Mouse (Mus musculus) neural tube, embryonic 11.5 days (tissue): ENCODE data around the gene Rasgrf1. TPM values are rescaled to one million over a fixed set of nuclear protein-coding genes. Genes with fewer than 3 reads are reported as not detected.

Experiments used
- ATAC-seq: fragments of 200-750 bp; cut with Nextera tagmentation; 2 replicates; pipeline ENCODE4 v1.8.0; 2017; ENCODE audit warnings: moderate number of reproducible peaks, mild to moderate bottlenecking, moderate TSS enrichment, moderate library complexity; ENCODE audit not compliant: insufficient read depth, low FRiP score, low TSS enrichment
- DNase-seq: peaks from one replicate; pipeline ENCODE4 v3.0.0-alpha.2; 2015; ENCODE audit warnings: low spot score
- H3K27ac ChIP-seq: fragments of 300-500 bp; sonication (generic); 2 replicates; pipeline ENCODE4 v1.5.1; 2014; ENCODE audit warnings: low read depth, mild to moderate bottlenecking, low read length
- H3K27me3 ChIP-seq: fragments of 300-500 bp; sonication (generic); 2 replicates; pipeline ENCODE4 v1.6.1; 2014; ENCODE audit warnings: mild to moderate bottlenecking, low read length, mixed read lengths; ENCODE audit not compliant: control insufficient read depth, insufficient read depth
- H3K36me3 ChIP-seq: fragments of 300-500 bp; sonication (generic); 2 replicates; pipeline ENCODE4 v1.6.1; 2014; ENCODE audit warnings: mild to moderate bottlenecking, low read length, moderate library complexity, mixed read lengths; ENCODE audit not compliant: control insufficient read depth, insufficient read depth
- H3K4me1 ChIP-seq: fragments of 300-500 bp; sonication (generic); 2 replicates; pipeline ENCODE4 v1.6.1; 2014; ENCODE audit warnings: low read length, mixed read lengths; ENCODE audit not compliant: control insufficient read depth, insufficient read depth
- H3K4me2 ChIP-seq: fragments of 300-500 bp; sonication (generic); 2 replicates; pipeline ENCODE4 v1.6.1; 2014; ENCODE audit warnings: low read depth, mild to moderate bottlenecking, moderate library complexity
- H3K4me3 ChIP-seq: fragments of 300-500 bp; sonication (generic); 2 replicates; pipeline ENCODE4 v1.5.1; 2014; ENCODE audit warnings: low read depth, low read length
- H3K9ac ChIP-seq: fragments of 300-500 bp; sonication (generic); 2 replicates; pipeline ENCODE4 v1.6.1; 2014; ENCODE audit warnings: mild to moderate bottlenecking, low read length
- H3K9me3 ChIP-seq: fragments of 300-500 bp; sonication (generic); 2 replicates; pipeline ENCODE4 v1.6.1; 2016; ENCODE audit warnings: low read length; ENCODE audit not compliant: control insufficient read depth
- WGBS: fragments of 180-500 bp; shearing (Covaris S2); extraction: QIAGEN DNeasy Blood & Tissue Kit; methylation state at CpG from one replicate; pipeline ENCODE4 v1.1.7; 2014; 5-methylcytosine and 5-hydroxymethylcytosine counted together
- polyA plus RNA-seq: library from polyadenylated mRNA; unstranded; fragments of >200 nt; fragmentation: Nextera tagmentation; extraction: Ambion mirVana; gene quantifications from 2 replicates; pipeline ENCODE4 v1.2.1, GENCODE M21; 2014

Rasgrf1 gene
- polyA plus RNA-seq, 1 experiment from 2014 or later = not detected

GRCm38 (mm10) chr9:89892540-89893188, 17.0 kb upstream of the Rasgrf1 start:
- H3K36me3 ChIP-seq = no peaks in the 10 kb centered on the region
- H3K27ac ChIP-seq = no peak overlapping the region
- no peak overlapping the region for H3K4me3 ChIP-seq
- H3K27me3 ChIP-seq = no peaks in the 10 kb centered on the region
- no peak overlapping the region for H3K4me2 ChIP-seq
- no peak for ATAC-seq
- 91% methylated on average over 5 of the region's 5 CpGs for WGBS
- no peaks in the 10 kb centered on the region for H3K4me1 ChIP-seq
- H3K9me3 ChIP-seq = no peaks in the 10 kb centered on the region
- no peak for DNase-seq
- H3K9ac ChIP-seq = no peak overlapping the region

- Histone ChIP-seq H3K4me1 (no peaks in the 10 kb centered on the region), H3K9me3 (no peaks in the 10 kb centered on the region), H3K4me3 (no peak overlapping the region), H3K36me3 (no peaks in the 10 kb centered on the region), H3K4me2 (no peak overlapping the region), H3K27me3 (0 out of 2 replicates have a peak, but pooled peaks cover 2% of the 10 kb centered on the region), H3K27ac (no peak overlapping the region), H3K9ac (no peak overlapping the region)
- ATAC-seq = no peak
- no peak for DNase-seq
- WGBS = 29% methylated on average over 14 of the region's 14 CpGs
These were observed 9.4 kb upstream of the Rasgrf1 start for GRCm38 (mm10) chr9:89900111-89900824.

GRCm38 (mm10) chr9:89901184-89901583, 8.5 kb upstream of the Rasgrf1 start:
- Histone ChIP-seq H3K4me2 (no peak overlapping the region), H3K27ac (no peak overlapping the region), H3K27me3 (peaks cover 7% of the 10 kb centered on the region; the same call in 1 of the 2 replicates), H3K4me3 (no peak overlapping the region), H3K36me3 (no peaks in the 10 kb centered on the region), H3K4me1 (no peaks in the 10 kb centered on the region), H3K9ac (no peak overlapping the region), H3K9me3 (no peaks in the 10 kb centered on the region)
- DNase-seq (no peak), ATAC-seq (no peak)
- WGBS = 88% methylated on average over 4 of the region's 4 CpGs

- Histone ChIP-seq H3K4me3 (no peak overlapping the region), H3K36me3 (no peaks in the 10 kb centered on the region), H3K9me3 (no peaks in the 10 kb centered on the region), H3K9ac (no peak overlapping the region), H3K4me1 (no peaks in the 10 kb centered on the region), H3K27me3 (peaks cover 23% of the 10 kb centered on the region), H3K4me2 (no peak overlapping the region), H3K27ac (no peak overlapping the region)
- DNase-seq (no peak), ATAC-seq (no peak)
- 85% methylated on average over 2 of the region's 2 CpGs for WGBS
These were observed 6.9 kb upstream of the Rasgrf1 start for GRCm38 (mm10) chr9:89902813-89903212.

GRCm38 (mm10) chr9:89906645-89907044, 3.1 kb upstream of the Rasgrf1 start:
- ATAC-seq (no peak), DNase-seq (no peak)
- no peaks in the 10 kb centered on the region for H3K9me3 ChIP-seq
- no peak overlapping the region for H3K9ac ChIP-seq
- no peak overlapping the region for H3K4me3 ChIP-seq
- H3K4me2 ChIP-seq = no peak overlapping the region
- no peak overlapping the region for H3K27ac ChIP-seq
- H3K4me1 ChIP-seq = peaks cover 4% of the 10 kb centered on the region
- peaks cover 61% of the 10 kb centered on the region for H3K27me3 ChIP-seq
- no peaks in the 10 kb centered on the region for H3K36me3 ChIP-seq

GRCm38 (mm10) chr9:89907941-89908340, 1.8 kb upstream of the Rasgrf1 start:
- DNase-seq (no peak), ATAC-seq (no peak)
- H3K9ac ChIP-seq = no peak overlapping the region
- H3K27ac ChIP-seq = no peak overlapping the region
- H3K4me3 ChIP-seq = no peak overlapping the region
- no peak overlapping the region for H3K4me2 ChIP-seq
- H3K36me3 ChIP-seq = no peaks in the 10 kb centered on the region
- peaks cover 72% of the 10 kb centered on the region for H3K27me3 ChIP-seq
- H3K4me1 ChIP-seq = peaks cover 4% of the 10 kb centered on the region
- H3K9me3 ChIP-seq = no peaks in the 10 kb centered on the region

GRCm38 (mm10) chr9:89908601-89909000, 1.1 kb upstream of the Rasgrf1 start:
- peaks cover 76% of the 10 kb centered on the region for H3K27me3 ChIP-seq
- WGBS = under 1% methylated on average over 33 of the region's 33 CpGs
- H3K9me3 ChIP-seq = no peaks in the 10 kb centered on the region
- no peaks in the 10 kb centered on the region for H3K36me3 ChIP-seq
- peak; percentile 59 for DNase-seq
- ATAC-seq = no peak
- no peak overlapping the region for H3K27ac ChIP-seq
- H3K4me1 ChIP-seq = peaks cover 4% of the 10 kb centered on the region
- peak overlapping the region; percentile 84 for H3K4me2 ChIP-seq
- 0 out of 2 replicates have a peak overlapping the region, but pooled peaks have one; percentile 20 for H3K9ac ChIP-seq
- peak overlapping the region; percentile 44 for H3K4me3 ChIP-seq

- no peak overlapping the region for H3K27ac ChIP-seq
These were observed 298 bp downstream of the Rasgrf1 start for GRCm38 (mm10) chr9:89910011-89910400.

More at GRCm38 (mm10) chr9:89910011-89910400, 298 bp downstream of the Rasgrf1 start:
- 0% methylated on average over 26 of the region's 26 CpGs for WGBS
- Histone ChIP-seq H3K36me3 (no peaks in the 10 kb centered on the region), H3K27me3 (peaks cover 75% of the 10 kb centered on the region), H3K9me3 (no peaks in the 10 kb centered on the region), H3K4me3 (peak overlapping the region; percentile 44), H3K9ac (no peak overlapping the region), H3K4me2 (peak overlapping the region; percentile 84), H3K4me1 (peaks cover 4% of the 10 kb centered on the region)
- DNase-seq (no peak), ATAC-seq (no peak)
